Mouse (Mus musculus) retina, postnatal 1 day (tissue): Measurements from ENCODE around the gene Zfp583.

Source experiments
- DNase-seq: peaks from one replicate; pipeline ENCODE4 v3.0.0-alpha.2; 2012

The Zfp583 gene

GRCm38 (mm10) chr7:6285366-6285765 lies 45.7 kb downstream of the Zfp583 start:
- DNase-seq = no peak

- DNase-seq = no peak
Measured at GRCm38 (mm10) chr7:6284442-6285012, 46.6 kb downstream of the Zfp583 start.

- DNase-seq = peak; percentile 93
Measured at GRCm38 (mm10) chr7:6283451-6284075, 47.5 kb downstream of the Zfp583 start.

GRCm38 (mm10) chr7:6282749-6283148 lies 48.3 kb downstream of the Zfp583 start:
- DNase-seq = peak; percentile 87

- no peak for DNase-seq
Measured at GRCm38 (mm10) chr7:6277906-6278305, 53.2 kb downstream of the Zfp583 start.

GRCm38 (mm10) chr7:6265695-6266094 lies 65.4 kb downstream of the Zfp583 start:
- DNase-seq = peak; percentile 46
